Mouse (Mus musculus): Measurements from ENCODE around the gene Carnmt1. TPM values are rescaled to one million over a fixed set of nuclear protein-coding genes. Genes with fewer than 3 reads are reported as not detected.

Gene Carnmt1
- polyA plus RNA-seq, 1 experiment from 2014 or later = 30.9 TPM

GRCm38 (mm10) chr19:18660466-18660865 is 10.1 kb upstream of the Carnmt1 start:
- no peak overlapping the region for H3K9ac ChIP-seq (ENCODE audit: low read depth, low read length)
- H3K4me3 ChIP-seq (ENCODE audit: low read depth, low read length) = no peak overlapping the region
- H3K4me2 ChIP-seq (replicated peaks; ENCODE audit: low read depth, low read length) = no peak overlapping the region
- no peak overlapping the region for H3K27ac ChIP-seq (ENCODE audit: low read depth, low read length)
- WGBS = 86% methylated on average over 3 of the region's 3 CpGs
- no peaks in the 10 kb centered on the region for H3K4me1 ChIP-seq (replicated peaks; ENCODE audit: control insufficient read depth, insufficient read depth, low read length)
- ATAC-seq (ENCODE audit: low FRiP score) (no peak), DNase-seq (ENCODE audit: low spot score) (no peak)
- H3K36me3 ChIP-seq (ENCODE audit: control insufficient read depth, insufficient read depth, low read length) = no peaks in the 10 kb centered on the region
- no peaks in the 10 kb centered on the region for H3K9me3 ChIP-seq (ENCODE audit: control insufficient read depth, low read length)
- H3K27me3 ChIP-seq (ENCODE audit: control insufficient read depth, insufficient read depth, low read length) = no peaks in the 10 kb centered on the region

DNA sequence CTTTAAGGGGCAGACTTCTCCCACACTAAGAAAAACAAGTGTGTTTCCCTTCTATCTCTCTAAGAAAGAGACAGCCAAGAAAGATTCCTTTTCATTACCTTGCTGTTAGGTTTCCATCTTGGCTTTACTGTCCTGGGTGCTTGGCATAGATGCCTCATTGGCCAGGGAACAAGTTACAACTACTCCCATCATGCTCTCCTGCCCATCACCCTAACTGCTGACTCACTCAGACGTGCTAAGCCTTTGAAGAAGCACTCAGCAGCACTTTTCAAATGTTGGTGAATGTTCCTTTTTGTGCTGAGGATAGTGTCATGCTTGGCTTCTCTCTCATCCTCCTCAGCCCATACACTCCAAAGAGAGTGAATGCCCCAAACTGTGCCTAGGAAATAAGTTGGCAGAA is 8.9 kb upstream of the Carnmt1 start:
- Histone ChIP-seq H3K4me1 (replicated peaks; ENCODE audit: control insufficient read depth, insufficient read depth, low read length) (no peaks in the 10 kb centered on the region), H3K27ac (ENCODE audit: low read depth, low read length) (no peak overlapping the region), H3K9me3 (ENCODE audit: control insufficient read depth, low read length) (no peaks in the 10 kb centered on the region), H3K9ac (ENCODE audit: low read depth, low read length) (no peak overlapping the region), H3K4me3 (ENCODE audit: low read depth, low read length) (no peak overlapping the region), H3K27me3 (ENCODE audit: control insufficient read depth, insufficient read depth, low read length) (no peaks in the 10 kb centered on the region), H3K36me3 (ENCODE audit: control insufficient read depth, insufficient read depth, low read length) (no peaks in the 10 kb centered on the region), H3K4me2 (replicated peaks; ENCODE audit: low read depth, low read length) (no peak overlapping the region)
- DNase-seq (ENCODE audit: low spot score) (no peak), ATAC-seq (ENCODE audit: low FRiP score) (no peak)
- 63% methylated on average over 1 of the region's 1 CpGs for WGBS

DNA sequence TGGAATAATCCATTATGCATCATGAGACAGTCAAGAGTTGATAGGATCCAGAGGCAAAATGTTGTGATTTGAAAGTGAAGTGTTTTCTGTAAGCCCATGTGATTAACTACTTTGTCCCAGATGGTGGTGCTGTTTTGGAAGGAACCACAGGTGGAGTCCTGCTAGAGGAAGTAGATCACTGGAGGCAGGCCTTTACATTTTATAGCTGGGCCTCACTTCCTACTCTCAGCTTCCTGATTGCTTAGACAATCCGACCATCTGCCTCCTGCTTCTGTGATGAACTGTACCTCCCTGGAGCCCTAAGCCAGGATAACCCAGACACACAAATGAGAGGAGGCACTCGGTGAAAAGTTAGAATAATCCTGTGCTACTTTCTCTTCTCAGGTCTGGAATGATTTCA is 6.7 kb upstream of the Carnmt1 start:
- H3K4me3 ChIP-seq (ENCODE audit: low read depth, low read length) = no peak overlapping the region
- H3K27ac ChIP-seq (ENCODE audit: low read depth, low read length) = no peak overlapping the region
- no peaks in the 10 kb centered on the region for H3K36me3 ChIP-seq (ENCODE audit: control insufficient read depth, insufficient read depth, low read length)
- no peaks in the 10 kb centered on the region for H3K4me1 ChIP-seq (replicated peaks; ENCODE audit: control insufficient read depth, insufficient read depth, low read length)
- WGBS = 85% methylated on average over 2 of the region's 2 CpGs
- no peak overlapping the region for H3K9ac ChIP-seq (ENCODE audit: low read depth, low read length)
- no peak overlapping the region for H3K4me2 ChIP-seq (replicated peaks; ENCODE audit: low read depth, low read length)
- DNase-seq (ENCODE audit: low spot score) (no peak), ATAC-seq (ENCODE audit: low FRiP score) (no peak)
- H3K27me3 ChIP-seq (ENCODE audit: control insufficient read depth, insufficient read depth, low read length) = no peaks in the 10 kb centered on the region
- no peaks in the 10 kb centered on the region for H3K9me3 ChIP-seq (ENCODE audit: control insufficient read depth, low read length)

DNA sequence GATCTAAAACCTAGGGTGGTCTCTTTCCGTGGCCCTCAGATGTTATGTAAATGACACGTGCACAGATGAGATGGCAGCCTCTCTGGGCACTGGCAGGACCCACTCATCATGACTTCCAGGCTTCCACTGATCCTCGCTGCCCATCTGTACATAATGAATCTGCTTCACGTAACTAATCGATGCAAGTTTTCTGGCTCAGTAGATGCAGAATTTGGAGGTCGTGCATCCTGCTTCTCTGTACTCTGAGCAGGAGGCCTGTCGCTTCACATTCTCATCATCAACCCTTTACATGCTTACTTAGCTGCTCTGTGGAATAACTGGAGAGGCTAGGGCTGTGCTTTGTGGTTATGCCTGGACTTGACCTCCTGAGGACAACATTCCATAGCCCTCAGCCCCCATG is 3.6 kb upstream of the Carnmt1 start:
- no peak overlapping the region for H3K27ac ChIP-seq (ENCODE audit: low read depth, low read length)
- H3K27me3 ChIP-seq (ENCODE audit: control insufficient read depth, insufficient read depth, low read length) = no peaks in the 10 kb centered on the region
- no peaks in the 10 kb centered on the region for H3K9me3 ChIP-seq (ENCODE audit: control insufficient read depth, low read length)
- H3K4me3 ChIP-seq (ENCODE audit: low read depth, low read length) = no peak overlapping the region
- ATAC-seq (ENCODE audit: low FRiP score) (no peak), DNase-seq (ENCODE audit: low spot score) (no peak)
- H3K36me3 ChIP-seq (ENCODE audit: control insufficient read depth, insufficient read depth, low read length) = no peaks in the 10 kb centered on the region
- H3K9ac ChIP-seq (ENCODE audit: low read depth, low read length) = no peak overlapping the region
- H3K4me2 ChIP-seq (replicated peaks; ENCODE audit: low read depth, low read length) = no peak overlapping the region
- 78% methylated on average over 7 of the region's 7 CpGs for WGBS
- no peaks in the 10 kb centered on the region for H3K4me1 ChIP-seq (replicated peaks; ENCODE audit: control insufficient read depth, insufficient read depth, low read length)

DNA sequence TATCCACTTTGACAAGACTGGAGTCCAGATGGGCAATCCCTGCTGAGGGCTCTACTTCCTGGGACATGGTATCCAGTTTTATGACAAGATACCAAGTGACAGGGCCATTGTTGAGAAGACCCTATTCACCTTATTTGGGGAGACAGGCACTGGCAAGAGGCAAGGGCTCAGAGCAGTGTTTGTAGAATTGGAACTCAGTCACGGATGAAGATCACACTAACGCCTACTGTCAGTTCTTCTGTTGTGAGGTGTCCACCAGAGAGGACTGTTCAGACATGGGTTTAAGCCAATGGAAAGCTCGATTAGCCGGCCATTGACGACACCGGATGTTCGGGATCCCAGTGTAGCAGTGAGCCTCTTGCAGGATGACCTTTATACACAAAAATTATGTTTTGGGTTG is 1.0 kb upstream of the Carnmt1 start:
- 91% methylated on average over 7 of the region's 7 CpGs for WGBS

DNA sequence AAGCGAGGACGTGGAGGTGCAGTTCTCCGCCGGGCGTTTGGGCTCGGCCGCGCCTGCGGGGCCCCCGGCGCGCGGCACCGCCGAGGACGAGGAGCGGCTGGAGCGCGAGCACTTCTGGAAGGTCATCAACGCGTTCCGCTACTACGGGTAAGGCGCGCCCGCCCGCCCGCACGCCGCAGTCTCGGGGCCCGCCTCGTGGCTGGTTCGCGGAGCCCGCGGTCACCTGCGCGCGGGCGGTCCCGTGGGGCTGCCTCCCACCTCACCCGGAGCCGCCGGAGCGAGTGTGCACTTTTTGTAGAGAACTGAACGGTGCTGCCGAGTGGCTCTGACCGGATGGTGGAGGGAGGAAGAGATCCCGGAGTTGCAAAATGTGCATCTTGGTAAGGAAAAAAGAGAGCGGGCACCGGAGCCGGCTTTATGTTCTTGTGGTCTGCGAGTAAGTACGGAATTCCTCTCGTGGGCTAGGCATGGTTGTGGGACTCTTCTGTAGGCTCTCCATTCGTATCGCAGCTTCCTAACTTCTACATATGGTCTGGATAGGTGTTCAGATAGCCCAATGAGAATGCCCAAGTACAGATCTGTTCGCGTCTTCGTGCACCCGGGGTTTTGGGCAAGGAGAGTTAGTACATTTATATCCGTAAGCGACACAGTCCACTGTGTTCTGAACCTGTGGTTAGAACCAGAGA is 635 bp downstream of the Carnmt1 start:
- H3K9me3 ChIP-seq (ENCODE audit: control insufficient read depth, low read length) = no peaks in the 10 kb centered on the region
- WGBS = under 1% methylated on average over 58 of the region's 64 CpGs
- H3K27ac ChIP-seq (ENCODE audit: low read depth, low read length) = peak overlapping the region; percentile 62
- no peaks in the 10 kb centered on the region for H3K27me3 ChIP-seq (ENCODE audit: control insufficient read depth, insufficient read depth, low read length)
- ATAC-seq (ENCODE audit: low FRiP score) (peak; percentile 1), DNase-seq (ENCODE audit: low spot score) (peak; percentile 65)
- peaks cover 7% of the 10 kb centered on the region; the same call in 1 of the 2 replicates for H3K4me1 ChIP-seq (replicated peaks; ENCODE audit: control insufficient read depth, insufficient read depth, low read length)
- H3K4me2 ChIP-seq (replicated peaks; ENCODE audit: low read depth, low read length) = peak overlapping the region; percentile 49
- no peaks in the 10 kb centered on the region for H3K36me3 ChIP-seq (ENCODE audit: control insufficient read depth, insufficient read depth, low read length)
- peak overlapping the region; percentile 75 for H3K4me3 ChIP-seq (ENCODE audit: low read depth, low read length)
- peak overlapping the region; percentile 81 for H3K9ac ChIP-seq (ENCODE audit: low read depth, low read length)

More for the DNA sequence above, 1.0 kb upstream of the Carnmt1 start:
- Histone ChIP-seq H3K36me3 (ENCODE audit: control insufficient read depth, insufficient read depth, low read length) (no peaks in the 10 kb centered on the region), H3K4me3 (ENCODE audit: low read depth, low read length) (no peak overlapping the region), H3K27me3 (ENCODE audit: control insufficient read depth, insufficient read depth, low read length) (no peaks in the 10 kb centered on the region), H3K9ac (ENCODE audit: low read depth, low read length) (no peak overlapping the region), H3K9me3 (ENCODE audit: control insufficient read depth, low read length) (no peaks in the 10 kb centered on the region), H3K4me2 (replicated peaks; ENCODE audit: low read depth, low read length) (no peak overlapping the region), H3K4me1 (replicated peaks; ENCODE audit: control insufficient read depth, insufficient read depth, low read length) (peaks cover 7% of the 10 kb centered on the region; the same call in 1 of the 2 replicates), H3K27ac (ENCODE audit: low read depth, low read length) (no peak overlapping the region)
- ATAC-seq (ENCODE audit: low FRiP score) (no peak), DNase-seq (ENCODE audit: low spot score) (no peak)

- H3K4me3 ChIP-seq (ENCODE audit: low read depth, low read length) = 0 out of 2 replicates have a peak overlapping the region, but pooled peaks have one; percentile 10
- H3K4me1 ChIP-seq (replicated peaks; ENCODE audit: control insufficient read depth, insufficient read depth, low read length) = peaks cover 7% of the 10 kb centered on the region; the same call in 1 of the 2 replicates
- no peak overlapping the region for H3K9ac ChIP-seq (ENCODE audit: low read depth, low read length)
- 0 out of 2 replicates have a peak overlapping the region, but pooled peaks have one; percentile 14 for H3K4me2 ChIP-seq (replicated peaks; ENCODE audit: low read depth, low read length)
- WGBS = 62% methylated on average over 3 of the region's 3 CpGs
- DNase-seq (ENCODE audit: low spot score) (no peak), ATAC-seq (ENCODE audit: low FRiP score) (no peak)
- no peaks in the 10 kb centered on the region for H3K27me3 ChIP-seq (ENCODE audit: control insufficient read depth, insufficient read depth, low read length)
- H3K36me3 ChIP-seq (ENCODE audit: control insufficient read depth, insufficient read depth, low read length) = no peaks in the 10 kb centered on the region
- no peaks in the 10 kb centered on the region for H3K9me3 ChIP-seq (ENCODE audit: control insufficient read depth, low read length)
- H3K27ac ChIP-seq (ENCODE audit: low read depth, low read length) = no peak overlapping the region
These were observed 1.9 kb downstream of the Carnmt1 start for GRCm38 (mm10) chr19:18672498-18672897.

GRCm38 (mm10) chr19:18673116-18673515 is 2.6 kb downstream of the Carnmt1 start:
- Histone ChIP-seq H3K36me3 (ENCODE audit: control insufficient read depth, insufficient read depth, low read length) (no peaks in the 10 kb centered on the region), H3K27ac (ENCODE audit: low read depth, low read length) (no peak overlapping the region), H3K4me2 (replicated peaks; ENCODE audit: low read depth, low read length) (peak overlapping the region; percentile 3; the same call in 1 of the 2 replicates), H3K4me3 (ENCODE audit: low read depth, low read length) (no peak overlapping the region), H3K9me3 (ENCODE audit: control insufficient read depth, low read length) (no peaks in the 10 kb centered on the region), H3K27me3 (ENCODE audit: control insufficient read depth, insufficient read depth, low read length) (no peaks in the 10 kb centered on the region), H3K9ac (ENCODE audit: low read depth, low read length) (no peak overlapping the region; the same call in 1 of the 2 replicates), H3K4me1 (replicated peaks; ENCODE audit: control insufficient read depth, insufficient read depth, low read length) (peaks cover 7% of the 10 kb centered on the region; the same call in 1 of the 2 replicates)
- DNase-seq (ENCODE audit: low spot score) (no peak), ATAC-seq (ENCODE audit: low FRiP score) (no peak)
- 25% methylated on average over 4 of the region's 4 CpGs for WGBS

- WGBS = 74% methylated on average over 4 of the region's 4 CpGs
- no peak overlapping the region for H3K4me2 ChIP-seq (replicated peaks; ENCODE audit: low read depth, low read length)
- H3K27ac ChIP-seq (ENCODE audit: low read depth, low read length) = no peak overlapping the region
- no peaks in the 10 kb centered on the region for H3K27me3 ChIP-seq (ENCODE audit: control insufficient read depth, insufficient read depth, low read length)
- no peaks in the 10 kb centered on the region for H3K9me3 ChIP-seq (ENCODE audit: control insufficient read depth, low read length)
- no peak overlapping the region for H3K4me3 ChIP-seq (ENCODE audit: low read depth, low read length)
- DNase-seq (ENCODE audit: low spot score) (no peak), ATAC-seq (ENCODE audit: low FRiP score) (no peak)
- no peaks in the 10 kb centered on the region for H3K36me3 ChIP-seq (ENCODE audit: control insufficient read depth, insufficient read depth, low read length)
- no peaks in the 10 kb centered on the region for H3K4me1 ChIP-seq (replicated peaks; ENCODE audit: control insufficient read depth, insufficient read depth, low read length)
- no peak overlapping the region for H3K9ac ChIP-seq (ENCODE audit: low read depth, low read length)
These were observed 11.6 kb downstream of the Carnmt1 start for GRCm38 (mm10) chr19:18682142-18682541.

Data from hindbrain, embryonic 11.5 days (tissue).